Comparison of ENCODE assay signal across 21 mouse cellular contexts in genomic region chr9:119353926-119354325, GRCm38 (mm10). TPM values are rescaled to one million over a fixed set of nuclear protein-coding genes. Genes with fewer than 3 reads are reported as not detected.
"Had no signal": no experiment of that assay in that cellular context is flagged by ENCODE, and none has a peak within 500 bp of the region (broad histone marks: within the 10 kb centered on the region; RNA-seq: fewer than 3 reads in every experiment).

No protein-coding gene starts in this region.

- ATAC-seq: intestine, embryonic 16.5 days; lung, postnatal 0 days; midbrain, embryonic 16.5 days had no signal

- DNase-seq: liver; lung, adult 2 months; lung, postnatal 36 days; retina, postnatal 1 day; right cerebral cortex, postnatal 4 days; spleen, adult 18-20 months; thymus, adult 2 months; thymus, postnatal 25 days had no signal

- H3K4me3 ChIP-seq: hindbrain, embryonic 15.5 days; limb, embryonic 12.5 days; midbrain, embryonic 10.5 days; neural tube, embryonic 13.5 days had no signal

- H3K9me3 ChIP-seq: hindbrain, embryonic 15.5 days; limb, embryonic 12.5 days; midbrain, embryonic 10.5 days; neural tube, embryonic 13.5 days had no signal

- H3K27me3 ChIP-seq: hindbrain, embryonic 15.5 days; limb, embryonic 12.5 days; neural tube, embryonic 13.5 days had no signal

- H3K9ac ChIP-seq: hindbrain, embryonic 15.5 days; limb, embryonic 12.5 days; liver, embryonic 14.5 days; neural tube, embryonic 13.5 days had no signal

- H3K27ac ChIP-seq: hindbrain, embryonic 15.5 days; limb, embryonic 12.5 days; liver, embryonic 14.5 days; midbrain, embryonic 10.5 days; neural tube, embryonic 13.5 days had no signal

- H3K4me2 ChIP-seq: hindbrain, embryonic 15.5 days; limb, embryonic 12.5 days; neural tube, embryonic 13.5 days had no signal

RNA-seq across cellular contexts. Expression of gene Slc22a14, which starts 11.4 kb away (rescaled TPM):
- total RNA-seq: layer of hippocampus, postnatal 25 days; left cerebral cortex, adult 8-10 months; left cerebral cortex, postnatal 36 days; megakaryocyte progenitor cell, adult 5-6 weeks had no signal
- polyA plus RNA-seq: hindbrain, embryonic 15.5 days; limb, embryonic 12.5 days; liver, embryonic 14.5 days; lung, postnatal 0 days; midbrain, embryonic 10.5 days; neural tube, embryonic 13.5 days; stomach, embryonic 14.5 days had no signal
